Mouse (Mus musculus): Measurements from ENCODE around the gene Ank3.

GRCm38 (mm10) chr10:69919746-69920145 is 521.2 kb downstream of the Ank3 start:
- TF ChIP-seq CTCF (IDR thresholded peaks at IDR 0.05; ENCODE audit: borderline replicate concordance, extremely low read depth, insufficient read depth, insufficient read length) (no peak), POLR2A (IDR thresholded peaks at IDR 0.05; ENCODE audit: borderline replicate concordance, extremely low read depth, insufficient read depth, insufficient read length, poor library complexity, severe bottlenecking) (no peak)

All from brain, embryonic 14.5 days (tissue).